Mouse (Mus musculus) cerebellum, adult 11-12 months (tissue): ENCODE measurements around the gene Pvalb.
A peak's percentile ranks its signal among the peaks of the same experiment; 100 is the strongest.

ENCODE experiments used
- DNase-seq: peaks from one replicate; pipeline ENCODE4 v3.0.0; 2022

The Pvalb gene

GRCm38 (mm10) chr15:78206312-78206711, at the start of gene Pvalb:
TSS of gene Pvalb (minus strand) at chr15:78206400.
- DNase-seq, result no peak

- DNase-seq, result peak; percentile 48
Observed at GRCm38 (mm10) chr15:78254751-78255150, 48.6 kb upstream of the Pvalb start.

- no peak for DNase-seq
Observed at GRCm38 (mm10) chr15:78248410-78248809, 42.2 kb upstream of the Pvalb start.

GRCm38 (mm10) chr15:78247659-78248058, 41.5 kb upstream of the Pvalb start:
- no peak for DNase-seq

GRCm38 (mm10) chr15:78246143-78247116, 40.2 kb upstream of the Pvalb start:
- DNase-seq, result no peak

- DNase-seq, result no peak
Observed at GRCm38 (mm10) chr15:78244695-78245492, 38.7 kb upstream of the Pvalb start, which contains the start of gene Ncf4. TSS of gene Ncf4 (plus strand) at chr15:78244801.

GRCm38 (mm10) chr15:78243774-78244173, 37.6 kb upstream of the Pvalb start:
- DNase-seq, result no peak

- no peak for DNase-seq
Observed at GRCm38 (mm10) chr15:78243061-78243460, 36.9 kb upstream of the Pvalb start.

- DNase-seq, result no peak
Observed at GRCm38 (mm10) chr15:78241335-78241734, 35.1 kb upstream of the Pvalb start.

- no peak for DNase-seq
Observed at GRCm38 (mm10) chr15:78239956-78240617, 33.9 kb upstream of the Pvalb start.

GRCm38 (mm10) chr15:78239453-78239852, 33.3 kb upstream of the Pvalb start:
- peak; percentile 30 for DNase-seq

GRCm38 (mm10) chr15:78234823-78235509, 28.8 kb upstream of the Pvalb start:
- DNase-seq, result no peak

- DNase-seq, result no peak
Observed at GRCm38 (mm10) chr15:78231346-78232331, 25.4 kb upstream of the Pvalb start.

- no peak for DNase-seq
Observed at GRCm38 (mm10) chr15:78227816-78228215, 21.6 kb upstream of the Pvalb start.

- DNase-seq, result no peak
Observed at GRCm38 (mm10) chr15:78215269-78215668, 9.1 kb upstream of the Pvalb start.

- no peak for DNase-seq
Observed at GRCm38 (mm10) chr15:78211367-78211766, 5.2 kb upstream of the Pvalb start.

- no peak for DNase-seq
Observed at GRCm38 (mm10) chr15:78210203-78210602, 4.0 kb upstream of the Pvalb start.

- DNase-seq, result no peak
Observed at GRCm38 (mm10) chr15:78205192-78205591, 1.0 kb downstream of the Pvalb start.

- peak; percentile 50 for DNase-seq
Observed at GRCm38 (mm10) chr15:78204053-78204847, 1.9 kb downstream of the Pvalb start.
